Mouse (Mus musculus): Measurements from ENCODE around the gene Nlk. TPM values are rescaled to one million over a fixed set of nuclear protein-coding genes. Genes with fewer than 3 reads are reported as not detected.

The Nlk gene
- polyA plus RNA-seq, 2 experiments = 3.2 to 4.4 TPM

GRCm38 (mm10) chr11:78728041-78728440 lies 30.9 kb upstream of the Nlk start:
- no peak overlapping the region for H3K27ac ChIP-seq
- H3K4me3 ChIP-seq (ENCODE audit: insufficient read depth in 1 of 2, low read depth in 2 of 2, low read length in 2 of 2) = no peak overlapping the region
- H3K36me3 ChIP-seq (replicated peaks; ENCODE audit: control insufficient read depth, insufficient read depth, low read depth) = no peaks in the 10 kb centered on the region
- H3K4me2 ChIP-seq (ENCODE audit: low read depth) = no peak overlapping the region
- WGBS (ENCODE audit: insufficient replicate concordance) = 42% methylated on average over 4 of the region's 4 CpGs
- DNase-seq (ENCODE audit: low read depth in 3 of 3, low spot score in 3 of 3) (no peak), ATAC-seq (ENCODE audit: insufficient read depth) (no peak)
- H3K27me3 ChIP-seq (ENCODE audit: control insufficient read depth, insufficient read depth, low read length) = no peaks in the 10 kb centered on the region
- H3K9me3 ChIP-seq (ENCODE audit: control insufficient read depth, low read length) = no peaks in the 10 kb centered on the region
- H3K4me1 ChIP-seq (replicated peaks; ENCODE audit: control insufficient read depth in 2 of 2, insufficient read depth in 2 of 2, low read length in 1 of 2) = peaks cover 0 to 3% of the 10 kb centered on the region in 2 experiments; a peak in 1 of 4 replicates
- H3K9ac ChIP-seq (replicated peaks) = no peak overlapping the region
- no peak for TF ChIP-seq EP300 (IDR thresholded peaks at IDR 0.05; ENCODE audit: low read depth)
- TF ChIP-seq CTCF (IDR thresholded peaks at IDR 0.05; ENCODE audit: low read depth) = no peak

GRCm38 (mm10) chr11:78726366-78726765 lies 29.2 kb upstream of the Nlk start:
- H3K4me2 ChIP-seq (ENCODE audit: low read depth) = no peak overlapping the region
- H3K27ac ChIP-seq = no peak overlapping the region
- no peaks in the 10 kb centered on the region for H3K27me3 ChIP-seq (ENCODE audit: control insufficient read depth, insufficient read depth, low read length)
- no peaks in the 10 kb centered on the region for H3K9me3 ChIP-seq (ENCODE audit: control insufficient read depth, low read length)
- WGBS (ENCODE audit: insufficient replicate concordance) = 52% methylated on average over 3 of the region's 3 CpGs
- no peak overlapping the region for H3K9ac ChIP-seq (replicated peaks)
- ATAC-seq (ENCODE audit: insufficient read depth) (no peak), DNase-seq (ENCODE audit: low read depth in 3 of 3, low spot score in 3 of 3) (no peak)
- no peaks in the 10 kb centered on the region for H3K4me1 ChIP-seq (replicated peaks; ENCODE audit: control insufficient read depth in 2 of 2, insufficient read depth in 2 of 2, low read length in 1 of 2)
- no peaks in the 10 kb centered on the region for H3K36me3 ChIP-seq (replicated peaks; ENCODE audit: control insufficient read depth, insufficient read depth, low read depth)
- TF ChIP-seq CTCF (IDR thresholded peaks at IDR 0.05; ENCODE audit: low read depth) (no peak), EP300 (IDR thresholded peaks at IDR 0.05; ENCODE audit: low read depth) (no peak)
- H3K4me3 ChIP-seq (ENCODE audit: insufficient read depth in 1 of 2, low read depth in 2 of 2, low read length in 2 of 2) = no peak overlapping the region

- no peaks in the 10 kb centered on the region for H3K9me3 ChIP-seq (ENCODE audit: control insufficient read depth, low read length)
- 50% methylated on average over 1 of the region's 1 CpGs for WGBS (ENCODE audit: insufficient replicate concordance)
These were observed 27.6 kb upstream of the Nlk start for GRCm38 (mm10) chr11:78724792-78725191.

GRCm38 (mm10) chr11:78721419-78721818 lies 24.2 kb upstream of the Nlk start:
- DNase-seq (ENCODE audit: low read depth in 3 of 3, low spot score in 3 of 3) (no peak), ATAC-seq (ENCODE audit: insufficient read depth) (no peak)
- Histone ChIP-seq H3K9me3 (ENCODE audit: control insufficient read depth, low read length) (no peaks in the 10 kb centered on the region), H3K4me3 (ENCODE audit: insufficient read depth in 1 of 2, low read depth in 2 of 2, low read length in 2 of 2) (no peak overlapping the region), H3K27ac (no peak overlapping the region), H3K4me1 (replicated peaks; ENCODE audit: control insufficient read depth in 2 of 2, insufficient read depth in 2 of 2, low read length in 1 of 2) (no peaks in the 10 kb centered on the region), H3K4me2 (ENCODE audit: low read depth) (no peak overlapping the region), H3K36me3 (replicated peaks; ENCODE audit: control insufficient read depth, insufficient read depth, low read depth) (no peaks in the 10 kb centered on the region), H3K27me3 (ENCODE audit: control insufficient read depth, insufficient read depth, low read length) (no peaks in the 10 kb centered on the region), H3K9ac (replicated peaks) (no peak overlapping the region)
- WGBS (ENCODE audit: insufficient replicate concordance) = 43% methylated on average over 2 of the region's 2 CpGs
- TF ChIP-seq EP300 (IDR thresholded peaks at IDR 0.05; ENCODE audit: low read depth) = no peak

More at GRCm38 (mm10) chr11:78724792-78725191, 27.6 kb upstream of the Nlk start:
- no peaks in the 10 kb centered on the region for H3K36me3 ChIP-seq (replicated peaks; ENCODE audit: control insufficient read depth, insufficient read depth, low read depth)
- DNase-seq (ENCODE audit: low read depth in 3 of 3, low spot score in 3 of 3) (no peak), ATAC-seq (ENCODE audit: insufficient read depth) (no peak)
- H3K27ac ChIP-seq = no peak overlapping the region
- no peak overlapping the region for H3K9ac ChIP-seq (replicated peaks)
- H3K4me3 ChIP-seq (ENCODE audit: insufficient read depth in 1 of 2, low read depth in 2 of 2, low read length in 2 of 2) = no peak overlapping the region
- no peaks in the 10 kb centered on the region for H3K4me1 ChIP-seq (replicated peaks; ENCODE audit: control insufficient read depth in 2 of 2, insufficient read depth in 2 of 2, low read length in 1 of 2)
- H3K4me2 ChIP-seq (ENCODE audit: low read depth) = no peak overlapping the region
- H3K27me3 ChIP-seq (ENCODE audit: control insufficient read depth, insufficient read depth, low read length) = no peaks in the 10 kb centered on the region
- TF ChIP-seq EP300 (IDR thresholded peaks at IDR 0.05; ENCODE audit: low read depth) = no peak
- no peak for TF ChIP-seq CTCF (IDR thresholded peaks at IDR 0.05; ENCODE audit: low read depth)

GRCm38 (mm10) chr11:78717655-78718054 lies 20.5 kb upstream of the Nlk start:
- DNase-seq (ENCODE audit: low read depth in 3 of 3, low spot score in 3 of 3) (no peak), ATAC-seq (ENCODE audit: insufficient read depth) (no peak)
- Histone ChIP-seq H3K27ac (no peak overlapping the region), H3K36me3 (replicated peaks; ENCODE audit: control insufficient read depth, insufficient read depth, low read depth) (no peaks in the 10 kb centered on the region), H3K27me3 (ENCODE audit: control insufficient read depth, insufficient read depth, low read length) (no peaks in the 10 kb centered on the region), H3K4me2 (ENCODE audit: low read depth) (no peak overlapping the region), H3K4me3 (ENCODE audit: insufficient read depth in 1 of 2, low read depth in 2 of 2, low read length in 2 of 2) (no peak overlapping the region), H3K9me3 (ENCODE audit: control insufficient read depth, low read length) (no peaks in the 10 kb centered on the region), H3K4me1 (replicated peaks; ENCODE audit: control insufficient read depth in 2 of 2, insufficient read depth in 2 of 2, low read length in 1 of 2) (no peaks in the 10 kb centered on the region), H3K9ac (replicated peaks) (no peak overlapping the region)
- 58% methylated on average over 4 of the region's 4 CpGs for WGBS (ENCODE audit: insufficient replicate concordance)
- TF ChIP-seq CTCF (IDR thresholded peaks at IDR 0.05; ENCODE audit: low read depth) (no peak), EP300 (IDR thresholded peaks at IDR 0.05; ENCODE audit: low read depth) (no peak)

All from liver, embryonic 14.5 days (tissue).